Mouse (Mus musculus): ENCODE data around the gene Cyth2. TPM values are rescaled to one million over a fixed set of nuclear protein-coding genes. Genes with fewer than 3 reads are reported as not detected.
A peak's percentile ranks its signal among the peaks of the same experiment; 100 is the strongest.

The Cyth2 gene
- polyA plus RNA-seq, 1 experiment from 2014 or later, result 194 TPM

DNA sequence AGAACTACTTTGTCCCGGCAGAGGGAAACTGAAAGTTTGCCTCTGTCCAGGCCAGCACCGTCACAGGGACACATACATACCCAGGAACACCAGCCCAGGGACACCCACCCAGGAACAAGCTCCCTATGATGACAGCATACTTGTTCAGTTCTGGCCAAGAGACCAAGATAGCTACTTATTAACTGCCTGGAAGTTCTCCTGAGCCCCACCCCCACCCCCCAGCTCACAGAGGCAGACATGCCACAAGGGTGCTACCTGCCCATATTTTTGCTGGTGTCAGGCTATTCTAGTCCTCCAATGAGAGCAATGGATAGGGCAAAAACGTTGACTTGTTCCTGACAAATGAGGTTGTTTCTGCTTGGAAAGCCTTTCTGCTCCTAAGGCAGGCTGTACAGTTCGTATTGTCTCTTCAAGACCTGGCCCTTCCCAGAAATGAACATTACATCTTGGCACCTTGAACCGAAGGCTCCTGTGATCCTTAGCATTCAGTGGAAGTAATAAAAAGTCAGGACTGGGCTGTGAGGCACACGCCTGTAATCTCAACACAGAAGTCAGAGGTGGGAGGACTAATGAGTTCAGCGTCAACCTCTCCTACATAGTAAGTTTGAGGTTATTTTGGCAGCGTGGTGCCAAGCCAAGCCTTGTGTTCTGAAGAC is 43.8 kb downstream of the Cyth2 start:
- H3K27ac ChIP-seq (ENCODE audit: low read depth, low read length), result no peak overlapping the region
- no peak overlapping the region for H3K4me3 ChIP-seq (ENCODE audit: low read depth, low read length)
- ATAC-seq (replicated peaks; ENCODE audit: low FRiP score), result no peak
- DNase-seq (ENCODE audit: low spot score), result no peak
- no peaks in the 10 kb centered on the region for H3K9me3 ChIP-seq (ENCODE audit: control insufficient read depth, low read length)
- H3K9ac ChIP-seq (ENCODE audit: low read length), result no peak overlapping the region
- H3K4me1 ChIP-seq (replicated peaks; ENCODE audit: control insufficient read depth, insufficient read depth, low read length), result no peaks in the 10 kb centered on the region
- H3K36me3 ChIP-seq (ENCODE audit: control insufficient read depth, insufficient read depth, low read length), result no peaks in the 10 kb centered on the region
- WGBS, result 71% methylated on average over 8 of the region's 8 CpGs
- H3K4me2 ChIP-seq (ENCODE audit: low read depth, low read length, severe bottlenecking), result no peak overlapping the region
- H3K27me3 ChIP-seq (ENCODE audit: control insufficient read depth, insufficient read depth, low read length), result no peaks in the 10 kb centered on the region

DNA sequence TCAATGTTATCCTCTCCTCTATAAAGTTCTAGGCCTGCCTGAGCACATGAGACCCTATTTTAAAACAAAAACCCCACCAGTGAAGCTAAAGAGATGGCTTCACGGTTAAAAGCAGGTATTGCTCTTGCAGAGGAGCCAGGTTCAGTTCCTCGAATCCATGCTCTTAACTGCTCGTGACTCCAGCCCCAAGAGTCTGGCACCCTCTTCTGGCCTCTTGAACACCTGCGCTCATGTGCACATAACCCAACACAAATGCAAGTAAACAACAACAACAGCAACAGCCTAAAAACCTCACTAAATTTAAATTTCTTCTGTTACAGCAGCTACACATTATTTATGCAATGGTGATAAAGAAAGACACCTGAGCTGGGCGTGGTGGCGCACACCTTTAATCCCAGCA is 46.9 kb downstream of the Cyth2 start:
- WGBS, result 93% methylated on average over 6 of the region's 6 CpGs
- Histone ChIP-seq H3K4me3 (ENCODE audit: low read depth, low read length) (no peak overlapping the region), H3K4me2 (ENCODE audit: low read depth, low read length, severe bottlenecking) (no peak overlapping the region), H3K36me3 (ENCODE audit: control insufficient read depth, insufficient read depth, low read length) (no peaks in the 10 kb centered on the region), H3K27ac (ENCODE audit: low read depth, low read length) (no peak overlapping the region), H3K9ac (ENCODE audit: low read length) (no peak overlapping the region), H3K4me1 (replicated peaks; ENCODE audit: control insufficient read depth, insufficient read depth, low read length) (no peaks in the 10 kb centered on the region), H3K9me3 (ENCODE audit: control insufficient read depth, low read length) (no peaks in the 10 kb centered on the region), H3K27me3 (ENCODE audit: control insufficient read depth, insufficient read depth, low read length) (no peaks in the 10 kb centered on the region)
- no peak for DNase-seq (ENCODE audit: low spot score)
- no peak for ATAC-seq (replicated peaks; ENCODE audit: low FRiP score)

DNA sequence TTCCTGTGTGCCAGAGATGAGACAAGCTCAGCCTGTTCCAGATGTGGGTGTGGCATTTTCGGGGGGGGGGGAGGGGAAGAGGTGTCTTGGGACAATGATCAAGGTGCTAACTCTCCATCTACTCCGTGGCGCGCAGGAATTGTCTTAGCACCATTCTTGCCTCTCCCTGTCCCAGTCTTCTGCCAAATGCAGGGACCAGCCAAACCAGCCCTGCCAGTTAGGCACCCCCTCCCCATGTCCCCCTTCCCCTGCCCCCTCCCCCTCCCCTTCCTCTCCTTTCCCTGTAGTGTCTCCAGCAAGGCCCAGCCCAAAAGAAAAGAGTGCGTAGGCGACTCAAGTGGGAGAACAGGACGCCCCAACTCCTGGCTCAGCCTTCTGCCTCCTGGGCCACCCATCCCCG is 47.6 kb downstream of the Cyth2 start:
- ATAC-seq (replicated peaks; ENCODE audit: low FRiP score) (no peak), DNase-seq (ENCODE audit: low spot score) (no peak)
- Histone ChIP-seq H3K9ac (ENCODE audit: low read length) (no peak overlapping the region), H3K27ac (ENCODE audit: low read depth, low read length) (no peak overlapping the region), H3K27me3 (ENCODE audit: control insufficient read depth, insufficient read depth, low read length) (no peaks in the 10 kb centered on the region), H3K36me3 (ENCODE audit: control insufficient read depth, insufficient read depth, low read length) (no peaks in the 10 kb centered on the region), H3K4me2 (ENCODE audit: low read depth, low read length, severe bottlenecking) (no peak overlapping the region), H3K9me3 (ENCODE audit: control insufficient read depth, low read length) (no peaks in the 10 kb centered on the region), H3K4me1 (replicated peaks; ENCODE audit: control insufficient read depth, insufficient read depth, low read length) (no peaks in the 10 kb centered on the region), H3K4me3 (ENCODE audit: low read depth, low read length) (no peak overlapping the region)
- WGBS, result 51% methylated on average over 8 of the region's 8 CpGs

DNA sequence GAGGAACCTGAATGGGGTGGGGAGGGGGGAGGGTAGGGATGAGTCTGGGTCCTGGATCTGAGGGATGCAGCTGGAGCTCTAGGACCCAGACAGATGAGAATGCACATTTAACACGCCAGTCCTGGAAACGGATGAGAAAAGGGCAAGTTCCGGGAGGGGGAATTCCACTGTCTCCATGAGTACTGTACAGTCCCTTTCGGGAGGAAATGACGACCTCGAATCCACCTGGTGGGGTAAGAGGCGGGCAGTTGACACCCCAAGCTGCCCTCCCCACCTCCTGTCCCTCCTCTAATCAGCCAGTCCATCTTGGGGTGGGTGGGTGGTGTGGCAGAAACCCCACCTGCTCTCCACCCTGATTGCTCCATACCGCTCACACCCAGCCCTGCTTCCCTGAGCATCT is 48.4 kb downstream of the Cyth2 start:
- ATAC-seq (replicated peaks; ENCODE audit: low FRiP score), result no peak
- no peak overlapping the region for H3K4me2 ChIP-seq (ENCODE audit: low read depth, low read length, severe bottlenecking)
- 68% methylated on average over 8 of the region's 8 CpGs for WGBS

DNA sequence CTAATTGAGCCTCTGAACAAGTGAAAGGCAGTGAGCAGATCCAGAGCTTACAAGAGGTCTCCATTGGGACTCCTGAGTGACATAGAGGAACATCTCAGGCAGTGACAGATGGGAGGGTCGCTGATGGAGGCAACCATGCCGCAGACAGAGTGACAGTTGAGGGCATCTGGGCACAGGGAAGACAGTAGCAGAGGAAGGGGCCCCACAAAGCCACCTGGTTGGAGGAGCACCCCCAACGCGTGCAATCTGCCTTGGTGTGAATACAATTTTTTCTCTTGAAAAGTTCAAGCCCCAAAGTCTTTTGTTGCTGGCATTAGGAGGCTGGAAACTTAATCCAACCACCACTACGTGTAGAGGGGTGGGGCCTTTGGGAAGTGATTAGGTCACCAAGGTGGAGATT is 54.2 kb downstream of the Cyth2 start:
- Histone ChIP-seq H3K27me3 (ENCODE audit: control insufficient read depth, insufficient read depth, low read length) (peaks cover 9% of the 10 kb centered on the region), H3K9me3 (ENCODE audit: control insufficient read depth, low read length) (no peaks in the 10 kb centered on the region), H3K36me3 (ENCODE audit: control insufficient read depth, insufficient read depth, low read length) (no peaks in the 10 kb centered on the region), H3K4me1 (replicated peaks; ENCODE audit: control insufficient read depth, insufficient read depth, low read length) (0 out of 2 replicates have a peak, but pooled peaks cover 3% of the 10 kb centered on the region), H3K4me3 (ENCODE audit: low read depth, low read length) (no peak overlapping the region), H3K9ac (ENCODE audit: low read length) (no peak overlapping the region), H3K27ac (ENCODE audit: low read depth, low read length) (no peak overlapping the region), H3K4me2 (ENCODE audit: low read depth, low read length, severe bottlenecking) (no peak overlapping the region)
- no peak for DNase-seq (ENCODE audit: low spot score)
- 71% methylated on average over 5 of the region's 5 CpGs for WGBS
- ATAC-seq (replicated peaks; ENCODE audit: low FRiP score), result no peak

More for the DNA sequence above, 48.4 kb downstream of the Cyth2 start:
- H3K9ac ChIP-seq (ENCODE audit: low read length), result no peak overlapping the region
- no peaks in the 10 kb centered on the region for H3K27me3 ChIP-seq (ENCODE audit: control insufficient read depth, insufficient read depth, low read length)
- H3K27ac ChIP-seq (ENCODE audit: low read depth, low read length), result no peak overlapping the region
- no peaks in the 10 kb centered on the region for H3K4me1 ChIP-seq (replicated peaks; ENCODE audit: control insufficient read depth, insufficient read depth, low read length)
- DNase-seq (ENCODE audit: low spot score), result no peak
- no peaks in the 10 kb centered on the region for H3K36me3 ChIP-seq (ENCODE audit: control insufficient read depth, insufficient read depth, low read length)
- no peak overlapping the region for H3K4me3 ChIP-seq (ENCODE audit: low read depth, low read length)
- no peaks in the 10 kb centered on the region for H3K9me3 ChIP-seq (ENCODE audit: control insufficient read depth, low read length)

DNA sequence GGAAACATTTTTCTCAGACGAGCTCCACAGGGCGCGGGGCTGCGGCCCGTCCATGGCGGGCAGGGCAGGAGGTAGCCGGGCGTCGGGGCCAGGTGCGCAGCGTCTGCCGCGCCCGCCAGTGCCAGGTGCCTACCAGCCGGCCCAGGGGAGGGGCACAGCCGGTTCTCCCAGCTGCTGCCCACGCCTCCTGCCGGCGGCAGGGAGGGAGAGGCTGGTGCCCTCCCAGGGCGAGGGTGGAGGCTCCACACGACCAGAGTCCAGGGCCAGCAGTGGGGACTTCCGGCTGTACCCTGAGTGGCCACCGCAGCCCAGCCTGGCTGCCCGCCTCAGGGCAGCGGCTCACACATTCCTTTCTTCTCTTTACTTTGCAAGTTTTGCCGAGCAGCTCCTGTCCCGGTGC is 55.0 kb downstream of the Cyth2 start:
- Histone ChIP-seq H3K4me2 (ENCODE audit: low read depth, low read length, severe bottlenecking) (peak overlapping the region; percentile 32; the same call in 1 of the 2 replicates), H3K9ac (ENCODE audit: low read length) (peak overlapping the region; percentile 23; the same call in 1 of the 2 replicates), H3K4me3 (ENCODE audit: low read depth, low read length) (peak overlapping the region; percentile 2; the same call in 1 of the 2 replicates), H3K27me3 (ENCODE audit: control insufficient read depth, insufficient read depth, low read length) (peaks cover 9% of the 10 kb centered on the region), H3K36me3 (ENCODE audit: control insufficient read depth, insufficient read depth, low read length) (no peaks in the 10 kb centered on the region), H3K4me1 (replicated peaks; ENCODE audit: control insufficient read depth, insufficient read depth, low read length) (0 out of 2 replicates have a peak, but pooled peaks cover 3% of the 10 kb centered on the region), H3K9me3 (ENCODE audit: control insufficient read depth, low read length) (no peaks in the 10 kb centered on the region), H3K27ac (ENCODE audit: low read depth, low read length) (no peak overlapping the region)
- WGBS, result 13% methylated on average over 25 of the region's 27 CpGs
- no peak for ATAC-seq (replicated peaks; ENCODE audit: low FRiP score)
- peak; percentile 55 for DNase-seq (ENCODE audit: low spot score)

Other genes with a start within 250 kb of the Cyth2 start
- gene Bcat2, start 244.4 kb downstream of the Cyth2 start, polyA plus RNA-seq (2014; fragmentation: Nextera tagmentation; extraction: Ambion mirVana), result 24.8 and 25.7 TPM in 2 replicates
- not detected in 2 replicates for gene Fgf21, start 199.1 kb downstream of the Cyth2 start, polyA plus RNA-seq (2014; fragmentation: Nextera tagmentation; extraction: Ambion mirVana)
- gene Fut1, start 197.3 kb downstream of the Cyth2 start, polyA plus RNA-seq (2014; fragmentation: Nextera tagmentation; extraction: Ambion mirVana), result not detected in 2 replicates
- not detected in 2 replicates for gene Izumo1, start 192.8 kb downstream of the Cyth2 start, polyA plus RNA-seq (2014; fragmentation: Nextera tagmentation; extraction: Ambion mirVana)
- gene Rasip1, start 187.1 kb downstream of the Cyth2 start, polyA plus RNA-seq (2014; fragmentation: Nextera tagmentation; extraction: Ambion mirVana), result 6.5 and 7.3 TPM in 2 replicates
- 1.7 and 3.3 TPM in 2 replicates for gene Mamstr, start 174.6 kb downstream of the Cyth2 start, polyA plus RNA-seq (2014; fragmentation: Nextera tagmentation; extraction: Ambion mirVana)
- gene Fut2, start 148.2 kb downstream of the Cyth2 start, polyA plus RNA-seq (2014; fragmentation: Nextera tagmentation; extraction: Ambion mirVana), result 0.15 TPM in 1 of 2 replicates, not detected in the other
- gene Ntn5, start 130.6 kb downstream of the Cyth2 start, polyA plus RNA-seq (2014; fragmentation: Nextera tagmentation; extraction: Ambion mirVana), result 0.41 TPM in 1 of 2 replicates, not detected in the other
- gene Sec1, start 120.2 kb downstream of the Cyth2 start, polyA plus RNA-seq (2014; fragmentation: Nextera tagmentation; extraction: Ambion mirVana), result 0.39 and 0.52 TPM in 2 replicates
- 3.6 and 4.1 TPM in 2 replicates for gene Car11, start 114.7 kb downstream of the Cyth2 start, polyA plus RNA-seq (2014; fragmentation: Nextera tagmentation; extraction: Ambion mirVana)
- gene Dbp, start 109.5 kb downstream of the Cyth2 start, polyA plus RNA-seq (2014; fragmentation: Nextera tagmentation; extraction: Ambion mirVana), result 2.9 and 3.3 TPM in 2 replicates
- 936 and 958 TPM in 2 replicates for gene Rpl18, start 99.1 kb downstream of the Cyth2 start, polyA plus RNA-seq (2014; fragmentation: Nextera tagmentation; extraction: Ambion mirVana)
- gene Sphk2, start 96.6 kb downstream of the Cyth2 start, polyA plus RNA-seq (2014; fragmentation: Nextera tagmentation; extraction: Ambion mirVana), result 27.0 and 27.9 TPM in 2 replicates
- 0.80 and 1.2 TPM in 2 replicates for gene Fam83e, start 93.4 kb downstream of the Cyth2 start, polyA plus RNA-seq (2014; fragmentation: Nextera tagmentation; extraction: Ambion mirVana)
- gene Spaca4, start 88.8 kb downstream of the Cyth2 start, polyA plus RNA-seq (2014; fragmentation: Nextera tagmentation; extraction: Ambion mirVana), result not detected in 2 replicates
- 5.2 and 6.6 TPM in 2 replicates for gene Lmtk3, start 30.8 kb downstream of the Cyth2 start, polyA plus RNA-seq (2014; fragmentation: Nextera tagmentation; extraction: Ambion mirVana)
- gene Sult2b1, start 29.9 kb downstream of the Cyth2 start, polyA plus RNA-seq (2014; fragmentation: Nextera tagmentation; extraction: Ambion mirVana), result 1.4 and 1.6 TPM in 2 replicates
- gene Kcnj14, start 10.2 kb upstream of the Cyth2 start, polyA plus RNA-seq (2014; fragmentation: Nextera tagmentation; extraction: Ambion mirVana), result 0.37 and 0.45 TPM in 2 replicates
- 84.8 and 88.2 TPM in 2 replicates for gene Grwd1, start 16.4 kb upstream of the Cyth2 start, polyA plus RNA-seq (2014; fragmentation: Nextera tagmentation; extraction: Ambion mirVana)
- gene Kdelr1, start 58.2 kb upstream of the Cyth2 start, polyA plus RNA-seq (2014; fragmentation: Nextera tagmentation; extraction: Ambion mirVana), result 68.3 and 69.4 TPM in 2 replicates
- gene Grin2d, start 63.8 kb upstream of the Cyth2 start, polyA plus RNA-seq (2014; fragmentation: Nextera tagmentation; extraction: Ambion mirVana), result 0.16 and 0.31 TPM in 2 replicates
- 1.1 and 2.1 TPM in 2 replicates for gene Syngr4, start 82.1 kb upstream of the Cyth2 start, polyA plus RNA-seq (2014; fragmentation: Nextera tagmentation; extraction: Ambion mirVana)
- 2.6 and 3.2 TPM in 2 replicates for gene Tmem143, start 82.4 kb upstream of the Cyth2 start, polyA plus RNA-seq (2014; fragmentation: Nextera tagmentation; extraction: Ambion mirVana)
- gene Emp3, start 106.8 kb upstream of the Cyth2 start, polyA plus RNA-seq (2014; fragmentation: Nextera tagmentation; extraction: Ambion mirVana), result 15.2 and 20.6 TPM in 2 replicates
- gene Ccdc114, start 109.5 kb upstream of the Cyth2 start, polyA plus RNA-seq (2014; fragmentation: Nextera tagmentation; extraction: Ambion mirVana), result 2.4 and 3.1 TPM in 2 replicates
- gene Abcc6, start 215.7 kb upstream of the Cyth2 start, polyA plus RNA-seq (2014; fragmentation: Nextera tagmentation; extraction: Ambion mirVana), result 0.15 and 0.20 TPM in 2 replicates
- 20.2 TPM in 2 replicates for gene Nomo1, start 219.1 kb upstream of the Cyth2 start, polyA plus RNA-seq (2014; fragmentation: Nextera tagmentation; extraction: Ambion mirVana)

Measured in forebrain, embryonic 11.5 days (tissue).